Mouse (Mus musculus) kidney, postnatal 4 days (tissue): ENCODE measurements at regions not wholly inside any gene's neighbourhood (a gene's known extent, or its start where the extent isn't known, plus 50 kb on each side); places are given as distances from the start of the nearest gene placed in this dataset.

Experiments
- DNase-seq, 2 experiments: peaks; one replicate each; pipeline ENCODE4 v3.0.0; 2021; ENCODE audit warnings: mixed read lengths in 2 of 2

GRCm38 (mm10) chr4:110125067-110125784 is 147.4 kb downstream of the Dmrta2 start:
- DNase-seq: peak; percentile 5 to 13

GRCm38 (mm10) chr4:110127941-110128520 is 150.2 kb downstream of the Dmrta2 start:
- DNase-seq: no peak

GRCm38 (mm10) chr4:110128918-110129317 is 151.1 kb downstream of the Dmrta2 start:
- DNase-seq: peak; percentile 80 to 84

- DNase-seq: no peak
Observed at GRCm38 (mm10) chr4:110129518-110129917, 151.7 kb downstream of the Dmrta2 start.

- DNase-seq: peak; percentile 36 to 39
Observed at GRCm38 (mm10) chr4:110132061-110132460, 154.2 kb downstream of the Dmrta2 start.

GRCm38 (mm10) chr4:110134036-110134435 is 156.2 kb downstream of the Dmrta2 start:
- DNase-seq: peak; percentile 21 to 36

- no peak for DNase-seq
Observed at GRCm38 (mm10) chr4:110145229-110145628, 167.4 kb downstream of the Dmrta2 start.

- peak; percentile 32 to 40 for DNase-seq
Observed at GRCm38 (mm10) chr4:110152103-110152946, 174.5 kb downstream of the Dmrta2 start.
